Mouse (Mus musculus): ENCODE measurements around the gene 6030498E09Rik.

6030498E09Rik gene

DNA sequence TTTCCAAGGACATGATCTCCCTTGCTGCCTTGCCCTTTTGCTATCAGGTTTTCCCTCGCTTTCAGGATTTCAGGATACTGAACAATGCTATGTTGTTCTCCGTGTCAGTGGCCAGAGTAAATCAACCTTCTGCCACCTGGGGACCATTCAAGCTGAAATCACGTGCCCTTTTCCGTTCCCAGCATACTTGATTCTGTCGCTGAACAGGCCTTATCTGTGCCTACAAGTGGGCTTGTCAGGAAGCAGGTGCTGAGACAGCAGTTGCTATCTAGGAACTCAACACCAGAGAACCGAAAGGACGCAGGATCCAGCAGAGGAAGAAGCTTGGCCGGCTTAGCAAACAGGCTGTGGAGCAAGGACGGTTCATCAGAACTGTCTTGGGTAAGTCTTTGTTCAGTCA is at the start of gene 6030498E09Rik:
TSS of gene 6030498E09Rik (plus strand) at position 194 of the 400 bp plus-strand sequence.
- no peak for DNase-seq (ENCODE audit: low spot score in 2 of 2)

DNA sequence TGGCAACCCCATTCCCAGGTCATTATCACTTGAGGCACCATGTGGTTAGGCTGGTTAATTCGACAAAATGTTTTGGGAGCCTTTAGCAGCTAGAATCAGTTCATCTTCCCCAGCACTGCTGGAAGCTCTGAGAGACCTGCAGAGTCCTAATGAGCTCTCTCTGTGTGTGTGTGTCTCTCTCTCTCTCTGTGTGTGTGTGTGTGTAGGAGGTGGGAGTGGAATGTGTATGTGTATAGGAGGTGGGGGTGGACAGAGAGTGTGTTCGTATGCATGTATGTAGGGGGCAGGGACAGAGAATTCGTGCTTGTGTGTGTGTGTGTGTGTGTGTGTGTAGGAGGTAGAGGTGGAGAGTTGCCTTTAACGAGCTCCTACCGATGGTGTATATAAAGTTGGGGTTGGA is 42.4 kb upstream of the 6030498E09Rik start:
- DNase-seq (ENCODE audit: low spot score in 2 of 2), result no peak

DNA sequence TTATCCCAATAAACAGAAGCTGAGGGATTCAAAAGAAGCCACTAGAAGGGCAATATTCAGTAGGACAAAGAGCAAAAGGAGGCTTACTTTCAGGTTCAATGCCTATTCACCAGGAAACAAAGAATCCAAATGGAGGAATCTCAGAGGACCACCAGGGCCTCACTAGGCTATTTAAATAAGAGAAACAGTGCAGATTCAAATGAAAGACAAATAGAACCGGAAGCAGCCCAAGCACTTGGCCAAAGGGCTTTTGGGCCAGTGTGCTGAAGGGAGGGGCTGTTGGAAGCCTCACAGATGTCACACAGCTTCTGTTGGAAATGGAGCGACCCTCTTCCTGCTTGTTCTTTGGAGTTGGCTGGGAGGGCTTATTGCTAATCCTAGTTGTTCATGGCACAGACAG is 41.8 kb upstream of the 6030498E09Rik start:
- DNase-seq (ENCODE audit: low spot score in 2 of 2), result no peak

DNA sequence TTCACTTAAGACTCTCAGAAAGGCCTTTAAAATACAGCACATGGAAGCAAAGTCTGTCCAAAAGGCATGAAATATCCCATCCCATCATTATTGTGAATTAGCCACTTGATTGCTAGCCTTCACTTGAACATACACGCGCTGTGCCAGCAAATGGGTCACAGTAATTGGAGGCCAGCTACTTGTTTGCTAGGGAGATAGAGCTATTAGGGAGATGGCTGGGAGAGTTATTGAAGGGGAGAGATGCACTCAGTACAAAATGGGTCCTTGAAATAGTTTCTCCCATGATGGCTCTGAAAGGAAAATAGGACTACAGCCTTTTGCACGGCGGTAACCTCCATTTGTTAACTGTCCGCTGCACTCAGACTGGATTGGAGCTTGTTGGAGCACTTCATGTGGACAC is 38.8 kb upstream of the 6030498E09Rik start:
- DNase-seq (ENCODE audit: low spot score in 2 of 2), result no peak

DNA sequence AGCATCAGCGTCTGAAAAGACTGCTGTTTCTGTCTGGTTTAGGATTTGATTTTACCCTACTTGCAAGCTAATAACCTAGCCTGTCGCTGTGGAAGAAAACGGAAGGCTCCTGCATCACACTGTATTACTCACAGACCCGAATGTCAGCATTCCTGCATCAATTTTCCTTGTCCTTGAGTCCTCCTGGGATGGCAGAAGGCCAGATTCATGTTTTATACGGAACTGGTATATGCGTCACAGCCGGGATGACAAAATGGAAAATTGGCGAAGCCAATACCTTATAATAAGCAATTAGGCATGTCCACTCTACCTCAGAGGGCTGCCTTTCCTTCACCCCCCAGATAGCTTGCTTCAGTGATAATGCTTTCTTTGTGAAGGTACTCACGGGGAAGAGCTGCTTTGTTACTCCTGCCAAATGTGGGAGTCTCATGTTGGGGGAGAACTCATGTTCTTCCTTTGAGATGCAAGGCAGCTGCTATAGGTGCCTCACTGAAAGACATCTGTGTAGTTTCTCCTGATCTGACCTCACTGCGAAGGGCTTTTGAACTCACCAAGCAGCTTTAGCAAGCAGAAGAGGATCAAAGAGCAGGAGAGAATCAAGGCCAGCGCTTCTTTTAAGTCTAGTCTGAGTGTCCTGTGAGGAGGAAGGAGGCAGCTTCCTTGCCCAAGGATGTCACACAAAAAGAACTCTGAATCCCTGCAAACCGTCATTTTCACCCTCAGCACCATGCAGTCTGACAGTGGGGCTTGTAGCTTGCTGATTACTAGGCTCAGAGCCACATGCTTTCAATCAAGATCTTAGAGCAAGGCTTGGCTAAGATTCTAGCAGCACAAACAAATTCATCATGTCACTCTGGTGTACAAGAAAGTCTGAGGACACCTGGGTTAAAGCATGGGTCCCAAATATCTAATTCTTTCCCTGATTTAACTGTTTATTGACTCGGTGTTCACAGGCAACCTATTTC is 37.3 kb upstream of the 6030498E09Rik start:
- DNase-seq (ENCODE audit: low spot score in 2 of 2), result no peak

DNA sequence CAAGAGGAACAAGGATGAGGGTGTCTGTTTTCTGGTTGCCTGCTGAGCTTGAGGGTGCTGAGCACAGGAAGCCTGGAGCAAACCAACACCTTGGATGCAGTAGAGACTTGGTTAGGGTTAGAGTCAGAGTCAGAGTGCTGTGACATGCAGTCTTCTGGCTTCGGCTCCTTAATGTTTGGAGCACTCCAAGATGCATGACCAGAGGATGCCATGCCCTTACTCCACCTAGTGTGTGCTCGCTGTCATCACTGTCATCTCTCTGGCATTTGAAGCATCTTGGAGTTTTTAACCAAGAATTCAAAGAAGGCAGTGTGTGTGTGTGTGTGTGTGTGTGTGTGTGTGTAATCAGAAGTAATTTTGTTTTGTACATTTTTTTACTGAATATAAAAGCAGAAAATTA is 1.0 kb upstream of the 6030498E09Rik start:
- no peak for DNase-seq (ENCODE audit: low spot score in 2 of 2)

DNA sequence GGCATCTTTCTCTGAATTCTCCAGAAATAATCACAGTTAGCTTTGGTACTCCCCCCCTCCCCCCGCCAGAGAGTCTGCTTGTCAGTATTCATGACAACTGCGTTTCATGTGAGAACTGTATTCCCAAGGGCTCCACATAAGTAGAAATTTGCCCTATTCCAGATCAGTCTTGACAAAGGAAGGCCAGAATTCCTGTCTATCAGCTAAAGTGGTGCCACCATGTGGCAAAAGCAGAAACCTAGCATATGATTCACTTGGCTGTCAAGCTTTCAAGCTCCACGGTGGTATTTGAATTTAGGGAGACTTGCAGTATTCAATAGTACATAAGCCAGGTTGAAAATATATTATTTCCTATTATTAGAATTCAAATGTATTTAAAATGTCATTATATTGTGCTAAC is 585 bp upstream of the 6030498E09Rik start:
- DNase-seq (ENCODE audit: low spot score in 2 of 2), result no peak

DNA sequence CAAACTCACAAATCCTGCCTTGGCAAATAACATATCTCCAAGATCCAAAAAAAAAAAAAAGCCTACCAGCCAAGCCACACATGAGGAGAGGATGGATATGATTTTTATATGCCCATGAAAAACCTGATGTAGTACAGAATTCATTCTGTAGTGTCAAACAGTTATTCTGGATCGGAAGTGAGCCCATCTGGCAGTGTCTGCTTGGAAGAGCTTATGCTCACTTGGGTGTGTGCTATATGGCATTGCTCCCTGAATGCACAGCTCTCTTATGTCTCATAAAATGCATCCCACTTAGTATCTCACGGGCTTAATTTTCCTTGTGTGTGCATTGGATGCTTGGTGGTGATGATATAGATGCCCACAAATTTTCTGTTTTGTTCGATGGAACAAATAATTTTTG is 21.9 kb downstream of the 6030498E09Rik start:
- DNase-seq (ENCODE audit: low spot score in 2 of 2), result no peak

DNA sequence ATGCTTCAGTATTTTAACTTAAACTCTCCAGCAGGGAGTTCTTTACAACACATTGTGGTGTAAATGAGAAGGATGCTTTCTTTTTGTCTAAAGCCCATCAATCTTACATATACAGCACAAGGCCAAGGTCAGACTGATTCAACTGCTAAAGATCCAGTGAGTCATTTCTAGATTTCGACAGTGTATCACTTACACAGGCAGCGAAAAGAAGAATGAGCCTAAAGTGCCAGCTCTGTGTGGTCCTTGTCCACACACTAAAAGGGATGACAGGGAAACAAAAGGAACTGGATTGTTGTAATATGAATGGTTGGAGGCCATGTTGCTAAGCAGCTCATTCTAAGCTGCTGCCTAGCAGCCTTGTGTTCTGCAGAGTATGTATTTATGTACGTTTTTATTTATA is 41.5 kb downstream of the 6030498E09Rik start:
- DNase-seq (ENCODE audit: low spot score in 2 of 2), result no peak

DNA sequence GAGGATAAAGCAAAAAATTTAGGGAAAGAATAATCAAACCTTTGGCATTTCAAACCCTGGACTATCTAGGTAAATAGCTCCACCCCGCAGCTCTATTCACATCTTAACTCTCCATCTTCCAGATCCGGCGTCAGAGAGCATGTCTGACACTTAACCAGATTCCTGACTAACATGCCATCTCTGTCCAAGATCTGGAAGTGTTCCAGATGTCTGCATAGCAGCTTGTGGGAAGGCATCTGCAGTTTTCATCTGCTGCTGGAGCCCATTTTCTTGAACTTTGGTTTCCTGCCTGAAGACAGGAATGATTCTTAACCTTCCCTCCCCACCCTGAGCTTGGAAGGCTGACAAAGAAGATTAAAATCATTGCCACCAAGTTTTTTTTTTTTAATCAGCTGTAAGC is 44.4 kb downstream of the 6030498E09Rik start:
- no peak for DNase-seq (ENCODE audit: low spot score in 2 of 2)

DNA sequence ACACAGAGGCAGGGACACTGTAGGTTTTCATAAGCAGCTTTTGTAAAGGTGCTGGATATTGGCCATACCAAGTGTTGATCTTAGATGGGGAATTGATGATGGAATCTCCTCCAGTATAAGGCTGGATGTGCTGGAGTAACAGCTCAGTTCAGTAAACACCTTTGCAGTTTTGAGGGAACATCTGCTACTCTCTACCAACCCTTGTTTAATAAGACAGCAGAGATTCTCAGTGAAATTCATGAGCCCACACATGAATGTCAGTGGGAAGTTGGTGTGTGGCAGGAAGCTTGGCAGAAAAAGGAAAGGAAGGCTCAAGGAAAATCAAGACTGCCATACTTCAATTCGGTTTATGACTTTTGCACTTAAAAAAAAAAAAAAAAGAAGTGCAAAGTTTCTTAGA is 186.1 kb downstream of the 6030498E09Rik start:
- DNase-seq (ENCODE audit: low spot score in 2 of 2), result no peak

DNA sequence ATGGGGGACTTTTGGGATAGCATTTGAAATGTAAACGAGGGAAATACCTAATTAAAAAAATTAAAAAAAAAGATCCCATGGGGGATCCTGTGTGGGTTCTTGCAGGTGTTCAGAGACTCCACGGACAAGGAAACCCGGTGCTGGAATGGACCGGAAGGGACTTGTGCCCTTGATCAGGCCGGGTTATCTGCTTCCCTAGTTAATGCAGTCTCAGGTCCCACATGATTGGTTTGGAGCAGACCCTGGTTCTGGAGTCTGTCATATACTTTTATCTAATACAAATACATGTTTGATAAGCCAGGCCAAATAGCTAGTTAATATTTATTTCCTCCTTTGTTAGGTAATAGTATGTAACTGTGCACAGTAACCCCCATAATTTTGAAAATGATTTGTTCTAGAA is 223.8 kb downstream of the 6030498E09Rik start:
- no peak for DNase-seq (ENCODE audit: low spot score in 2 of 2)
